Mouse (Mus musculus) heart, embryonic 14.5 days (tissue): ENCODE measurements at regions not wholly inside any gene's neighbourhood (a gene's known extent, or its start where the extent isn't known, plus 50 kb on each side); places are given as distances from the start of the nearest gene placed in this dataset.

ENCODE experiments used
- ATAC-seq: fragments of 200-750 bp; cut with Nextera tagmentation; 2 replicates; pipeline ENCODE4 v1.8.0; 2017; ENCODE audit warnings: low read depth, moderate TSS enrichment; ENCODE audit not compliant: insufficient number of reproducible peaks, insufficient read depth, low FRiP score
- H3K27ac ChIP-seq, 2 experiments: fragments of 200-500 bp in 1 of 2; fragments of 300-500 bp in 1 of 2; sonication (generic) in 1 of 2; replicated peaks in 1 of 2; 2 replicates each; pipeline ENCODE4 v1.5.1; 2012 to 2014; ENCODE audit warnings: low read depth in 2 of 2, low read length in 2 of 2, control low read depth in 1 of 2, mild to moderate bottlenecking in 1 of 2, mixed read lengths in 1 of 2; ENCODE audit not compliant: control insufficient read depth in 1 of 2, insufficient read depth in 1 of 2
- H3K27me3 ChIP-seq: fragments of 300-500 bp; sonication (generic); 2 replicates; pipeline ENCODE4 v1.6.1; 2014; ENCODE audit warnings: mild to moderate bottlenecking, low read length, control low read depth; ENCODE audit not compliant: control insufficient read depth, insufficient read depth
- H3K36me3 ChIP-seq: fragments of 300-500 bp; sonication (generic); 2 replicates; pipeline ENCODE4 v1.6.1; 2014; ENCODE audit warnings: mild to moderate bottlenecking, control low read depth, low read length, mixed read lengths; ENCODE audit not compliant: control insufficient read depth, insufficient read depth
- H3K4me1 ChIP-seq, 2 experiments: fragments of 200-500 bp in 1 of 2; fragments of 300-500 bp in 1 of 2; sonication (generic) in 1 of 2; 2 replicates each; pipeline ENCODE4 v1.6.1; 2012 to 2014; ENCODE audit warnings: low read length in 2 of 2, control low read depth in 1 of 2, mixed read lengths in 1 of 2; ENCODE audit not compliant: control insufficient read depth in 2 of 2, insufficient read depth in 2 of 2
- H3K4me2 ChIP-seq: fragments of 300-500 bp; sonication (generic); 2 replicates; pipeline ENCODE4 v1.6.1; 2014; ENCODE audit warnings: mild to moderate bottlenecking, low read length
- H3K4me3 ChIP-seq, 2 experiments: fragments of 200-500 bp in 1 of 2; fragments of 300-500 bp in 1 of 2; sonication (generic) in 1 of 2; 2 replicates each; pipeline ENCODE4 v1.5.1; 2012 to 2014; ENCODE audit warnings: low read length in 2 of 2, mild to moderate bottlenecking in 2 of 2, control low read depth in 1 of 2, low read depth in 1 of 2, moderate library complexity in 1 of 2; ENCODE audit not compliant: control insufficient read depth in 1 of 2, insufficient read depth in 1 of 2
- H3K9ac ChIP-seq: fragments of 300-500 bp; sonication (generic); 2 replicates; pipeline ENCODE4 v1.6.1; 2014; ENCODE audit warnings: mild to moderate bottlenecking, low read length
- H3K9me3 ChIP-seq: fragments of 300-500 bp; sonication (generic); 2 replicates; pipeline ENCODE4 v1.6.1; 2016; ENCODE audit warnings: low read length, control low read depth; ENCODE audit not compliant: control insufficient read depth
- WGBS: fragments of 180-500 bp; shearing (Covaris S2); extraction: QIAGEN DNeasy Blood & Tissue Kit; methylation state at CpG from one replicate; pipeline ENCODE4 v1.1.7; 2014; 5-methylcytosine and 5-hydroxymethylcytosine counted together

DNA sequence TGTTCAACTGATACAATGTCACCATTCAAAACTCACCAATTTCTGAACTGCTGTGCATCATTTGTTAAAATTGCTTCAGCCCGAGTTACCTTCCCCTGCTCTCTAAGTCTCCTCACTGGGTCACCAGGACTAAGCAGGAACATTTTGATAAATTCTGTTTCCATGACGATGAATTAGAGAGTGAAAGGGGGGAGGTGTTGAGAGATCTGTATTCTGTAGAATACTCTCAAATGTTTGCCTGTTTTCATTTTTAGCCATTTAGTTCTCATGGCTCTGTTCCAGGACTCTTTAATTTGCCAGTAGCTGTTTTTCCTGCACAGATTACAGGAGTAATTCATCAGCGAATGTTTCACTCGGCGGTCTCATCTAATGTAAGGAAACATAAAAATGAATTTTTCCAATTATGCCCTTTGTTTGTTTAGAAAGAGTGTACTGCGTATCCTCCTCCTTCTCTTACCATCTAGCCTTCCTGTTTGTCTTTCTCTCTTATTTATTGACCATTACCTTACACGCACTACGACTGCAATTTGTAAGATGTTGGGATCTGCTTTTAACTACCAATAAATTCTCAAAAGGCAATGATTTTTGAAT is 879.3 kb downstream of the Diaph3 start:
- Histone ChIP-seq H3K36me3 (no peaks in the 10 kb centered on the region), H3K4me3 (no peak overlapping the region), H3K27ac (no peak overlapping the region), H3K9ac (no peak overlapping the region), H3K27me3 (no peaks in the 10 kb centered on the region), H3K4me1 (no peaks in the 10 kb centered on the region; a peak in 1 of 4 replicates), H3K4me2 (no peak overlapping the region), H3K9me3 (no peaks in the 10 kb centered on the region)
- ATAC-seq: no peak
- WGBS: 74% methylated on average over 8 of the region's 8 CpGs

DNA sequence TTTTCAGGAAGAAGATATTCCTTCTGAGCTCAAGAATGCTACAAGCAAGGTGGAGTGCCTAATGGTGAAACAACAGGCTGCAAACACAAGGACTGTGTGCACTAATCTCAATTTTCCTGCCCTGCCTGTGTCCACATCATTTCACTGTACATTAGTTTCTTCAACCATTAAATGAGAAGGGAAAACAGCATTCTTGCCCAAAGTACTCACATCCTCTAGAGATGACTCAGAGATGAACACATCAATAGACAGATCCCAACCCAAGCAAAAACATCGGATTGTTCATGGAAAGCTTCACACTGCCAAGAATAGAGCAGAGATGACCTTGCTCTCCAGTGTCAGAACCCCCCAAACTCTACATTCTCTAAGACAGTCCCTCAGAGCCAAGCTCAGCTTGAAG is 886.8 kb downstream of the Diaph3 start:
- 15% methylated on average over 1 of the region's 1 CpGs for WGBS

DNA sequence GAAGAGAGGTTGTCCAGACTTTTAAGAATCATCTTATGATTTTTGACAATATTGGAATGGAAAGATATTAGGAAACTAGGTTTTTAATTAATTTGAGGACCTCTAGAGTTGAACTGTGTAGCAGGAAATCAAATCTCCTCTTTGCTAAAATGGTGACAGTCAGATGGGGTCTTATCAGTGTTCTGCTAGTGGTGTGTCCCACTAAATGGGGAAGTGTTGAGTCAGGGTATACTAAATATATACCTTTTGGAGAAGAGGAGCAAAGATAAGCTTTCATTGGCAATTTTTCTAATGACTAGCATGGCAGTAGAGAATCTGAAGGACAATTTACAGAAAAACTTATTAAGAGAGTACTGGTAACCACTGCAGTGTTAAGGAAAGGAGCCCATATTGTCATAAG is 889.4 kb downstream of the Diaph3 start:
- H3K36me3 ChIP-seq: no peaks in the 10 kb centered on the region
- H3K27ac ChIP-seq: no peak overlapping the region
- no peak overlapping the region for H3K4me2 ChIP-seq
- no peak for ATAC-seq
- no peaks in the 10 kb centered on the region for H3K4me1 ChIP-seq
- no peak overlapping the region for H3K4me3 ChIP-seq
- H3K9ac ChIP-seq: no peak overlapping the region
- no peaks in the 10 kb centered on the region for H3K27me3 ChIP-seq
- no peaks in the 10 kb centered on the region for H3K9me3 ChIP-seq

More for the DNA sequence above, 886.8 kb downstream of the Diaph3 start:
- Histone ChIP-seq H3K27ac (no peak overlapping the region), H3K9me3 (no peaks in the 10 kb centered on the region), H3K9ac (no peak overlapping the region), H3K4me2 (no peak overlapping the region), H3K36me3 (no peaks in the 10 kb centered on the region), H3K4me1 (no peaks in the 10 kb centered on the region), H3K4me3 (no peak overlapping the region), H3K27me3 (no peaks in the 10 kb centered on the region)
- ATAC-seq: no peak

DNA sequence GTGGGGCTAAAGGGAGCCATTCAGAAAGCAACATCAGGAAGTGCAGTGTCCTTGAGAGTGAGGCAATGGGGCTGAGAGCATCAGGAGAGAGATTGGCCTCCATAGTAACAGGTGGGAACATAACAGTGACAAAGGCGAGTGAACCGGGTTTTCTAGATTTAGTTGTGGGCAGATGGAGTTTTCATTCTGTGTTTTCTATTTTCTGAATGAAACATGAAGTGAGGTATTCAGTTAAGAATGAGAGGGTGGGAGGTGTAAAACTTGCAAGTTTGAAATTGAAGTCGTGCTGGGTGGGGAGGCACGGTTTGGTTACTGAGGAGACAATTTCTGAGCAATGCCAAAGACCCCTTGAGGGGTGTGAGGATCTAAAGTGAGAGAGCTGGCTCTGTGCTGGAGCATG is 893.3 kb downstream of the Diaph3 start:
- H3K36me3 ChIP-seq: no peaks in the 10 kb centered on the region
- H3K9ac ChIP-seq: no peak overlapping the region
- H3K9me3 ChIP-seq: no peaks in the 10 kb centered on the region
- WGBS: 85% methylated on average over 4 of the region's 4 CpGs
- H3K4me2 ChIP-seq: no peak overlapping the region
- H3K4me3 ChIP-seq: no peak overlapping the region
- no peak overlapping the region for H3K27ac ChIP-seq
- ATAC-seq: no peak
- H3K4me1 ChIP-seq: no peaks in the 10 kb centered on the region
- no peaks in the 10 kb centered on the region for H3K27me3 ChIP-seq

DNA sequence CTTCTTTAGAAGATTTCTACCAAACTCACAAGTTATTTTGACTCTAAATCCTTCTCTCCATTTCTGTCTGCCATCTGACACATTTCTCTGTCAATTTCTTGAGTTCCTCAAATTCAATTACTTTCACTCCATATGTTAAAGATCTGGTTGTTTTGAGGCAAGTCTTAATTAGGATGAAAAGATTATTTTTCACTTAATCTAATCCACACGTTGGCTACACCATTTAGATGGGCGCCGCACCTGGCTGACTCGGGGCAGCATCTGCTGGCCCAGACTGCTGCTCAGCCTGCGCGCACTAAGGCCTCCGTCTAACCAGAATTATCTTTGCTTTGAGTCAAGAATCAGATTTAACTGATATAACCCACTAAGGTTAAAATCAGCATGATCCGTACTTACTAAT is 894.3 kb downstream of the Diaph3 start:
- no peaks in the 10 kb centered on the region for H3K4me1 ChIP-seq
- no peak overlapping the region for H3K4me2 ChIP-seq
- no peak for ATAC-seq
- H3K27me3 ChIP-seq: no peaks in the 10 kb centered on the region
- H3K9me3 ChIP-seq: no peaks in the 10 kb centered on the region
- H3K27ac ChIP-seq: no peak overlapping the region
- no peaks in the 10 kb centered on the region for H3K36me3 ChIP-seq
- H3K9ac ChIP-seq: no peak overlapping the region
- H3K4me3 ChIP-seq: no peak overlapping the region
- 91% methylated on average over 8 of the region's 8 CpGs for WGBS

DNA sequence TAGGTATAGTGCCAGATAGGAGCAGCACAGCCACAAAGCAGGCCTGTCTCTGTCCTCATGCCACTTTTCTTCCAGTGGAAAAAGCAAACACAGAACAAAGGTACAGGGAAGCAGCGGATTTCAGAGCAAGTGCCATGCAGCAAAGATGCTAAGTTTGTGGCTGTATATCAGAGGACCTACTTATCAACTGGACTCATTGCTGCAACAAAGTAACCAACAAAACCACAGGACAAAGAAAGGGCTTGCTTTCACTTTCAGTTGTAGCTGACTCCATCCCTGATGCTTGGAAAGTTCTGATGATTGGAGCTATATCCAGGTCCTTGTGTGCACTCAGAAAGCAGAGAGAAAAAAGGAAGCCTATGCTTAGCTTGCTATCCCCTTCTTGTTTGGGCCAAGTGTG is 897.4 kb downstream of the Diaph3 start:
- Histone ChIP-seq H3K36me3 (no peaks in the 10 kb centered on the region), H3K4me3 (no peak overlapping the region), H3K4me1 (no peaks in the 10 kb centered on the region), H3K27me3 (no peaks in the 10 kb centered on the region), H3K9ac (no peak overlapping the region), H3K27ac (no peak overlapping the region), H3K9me3 (no peaks in the 10 kb centered on the region), H3K4me2 (no peak overlapping the region)
- no peak for ATAC-seq
- WGBS: 89% methylated on average over 1 of the region's 1 CpGs

DNA sequence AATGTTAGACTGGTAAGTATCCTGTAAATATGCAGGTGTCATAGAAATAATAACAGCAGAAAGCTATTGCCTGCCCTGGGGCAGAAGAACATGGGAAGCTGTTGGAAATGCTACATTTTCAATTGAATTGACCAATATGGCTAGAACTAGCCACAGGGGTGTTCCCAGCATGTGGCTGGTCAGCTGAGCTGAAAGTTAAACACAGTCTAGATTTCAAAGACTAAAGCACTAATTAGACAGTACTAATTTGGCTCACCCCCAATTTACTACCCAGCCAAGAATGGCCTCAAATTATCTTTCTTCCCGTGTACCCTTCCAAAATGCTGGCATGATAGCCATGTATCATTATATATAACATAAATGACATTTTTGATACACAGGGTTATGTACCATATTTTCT is 898.2 kb downstream of the Diaph3 start:
- no peak overlapping the region for H3K27ac ChIP-seq
- H3K27me3 ChIP-seq: no peaks in the 10 kb centered on the region
- no peak for ATAC-seq
- no peak overlapping the region for H3K4me3 ChIP-seq
- no peaks in the 10 kb centered on the region for H3K9me3 ChIP-seq
- no peak overlapping the region for H3K4me2 ChIP-seq
- no peak overlapping the region for H3K9ac ChIP-seq
- no peaks in the 10 kb centered on the region for H3K4me1 ChIP-seq
- H3K36me3 ChIP-seq: no peaks in the 10 kb centered on the region
- 79% methylated on average over 1 of the region's 1 CpGs for WGBS

DNA sequence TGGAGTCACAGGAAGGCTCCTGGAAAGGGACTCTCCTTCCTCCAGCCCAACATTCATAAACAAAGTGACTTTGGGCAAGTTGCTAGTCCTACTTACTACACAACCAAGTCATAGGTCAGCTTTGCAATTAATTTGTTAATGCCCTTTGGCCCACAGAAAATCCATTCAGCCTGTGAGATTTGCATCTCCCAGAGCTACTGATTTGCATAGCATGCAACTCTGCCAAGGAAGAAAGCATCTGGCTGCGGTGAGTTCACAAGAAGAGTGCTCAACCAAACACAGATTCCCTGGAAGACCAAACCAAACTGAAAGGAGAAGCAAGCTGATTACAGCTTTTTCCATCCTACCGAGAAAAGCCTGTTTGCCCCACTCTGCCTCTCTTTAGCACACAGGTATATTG is 901.9 kb downstream of the Diaph3 start:
- Histone ChIP-seq H3K27me3 (no peaks in the 10 kb centered on the region), H3K4me2 (no peak overlapping the region), H3K36me3 (no peaks in the 10 kb centered on the region), H3K9me3 (no peaks in the 10 kb centered on the region), H3K9ac (no peak overlapping the region), H3K4me1 (no peaks in the 10 kb centered on the region), H3K27ac (no peak overlapping the region), H3K4me3 (no peak overlapping the region)
- no peak for ATAC-seq
- 48% methylated on average over 2 of the region's 2 CpGs for WGBS
